Mouse (Mus musculus): Measurements from ENCODE around the gene Atp6v0c. TPM values are rescaled to one million over a fixed set of nuclear protein-coding genes. Genes with fewer than 3 reads are reported as not detected.

Gene Atp6v0c
- polyA plus RNA-seq, 1 experiment from 2014 or later = 620 TPM

- Histone ChIP-seq H3K4me2 (replicated peaks; ENCODE audit: low read depth, low read length) (no peak overlapping the region), H3K4me1 (ENCODE audit: insufficient read depth, low read depth, low read length) (0 out of 2 replicates have a peak, but pooled peaks cover 3% of the 10 kb centered on the region), H3K36me3 (ENCODE audit: insufficient read depth, low read length) (no peaks in the 10 kb centered on the region), H3K9me3 (ENCODE audit: low read length) (no peaks in the 10 kb centered on the region), H3K4me3 (ENCODE audit: low read depth, low read length) (no peak overlapping the region), H3K27me3 (replicated peaks; ENCODE audit: insufficient read depth, low read length) (no peaks in the 10 kb centered on the region), H3K27ac (ENCODE audit: low read length) (no peak overlapping the region), H3K9ac (replicated peaks; ENCODE audit: low read depth) (no peak overlapping the region)
- TF ChIP-seq CTCF (IDR thresholded peaks at IDR 0.05) = no peak
- no peak for TF ChIP-seq EP300 (IDR thresholded peaks at IDR 0.05)
- WGBS = 81% methylated on average over 3 of the region's 3 CpGs
- ATAC-seq (no peak), DNase-seq (ENCODE audit: low spot score) (no peak)
Observed at GRCm38 (mm10) chr17:24126801-24127200, 42.7 kb downstream of the Atp6v0c start.

GRCm38 (mm10) chr17:24119446-24119845 lies 50.1 kb downstream of the Atp6v0c start:
- Histone ChIP-seq H3K4me1 (ENCODE audit: insufficient read depth, low read depth, low read length) (peaks cover 4% of the 10 kb centered on the region; the same call in 1 of the 2 replicates), H3K36me3 (ENCODE audit: insufficient read depth, low read length) (no peaks in the 10 kb centered on the region), H3K9me3 (ENCODE audit: low read length) (no peaks in the 10 kb centered on the region), H3K4me2 (replicated peaks; ENCODE audit: low read depth, low read length) (no peak overlapping the region), H3K27me3 (replicated peaks; ENCODE audit: insufficient read depth, low read length) (no peaks in the 10 kb centered on the region), H3K9ac (replicated peaks; ENCODE audit: low read depth) (no peak overlapping the region), H3K4me3 (ENCODE audit: low read depth, low read length) (no peak overlapping the region), H3K27ac (ENCODE audit: low read length) (no peak overlapping the region)
- WGBS = 63% methylated on average over 3 of the region's 3 CpGs
- DNase-seq (ENCODE audit: low spot score) (no peak), ATAC-seq (no peak)
- TF ChIP-seq EP300 (IDR thresholded peaks at IDR 0.05) (no peak), CTCF (IDR thresholded peaks at IDR 0.05) (no peak)

Other genes starting within 250 kb of the Atp6v0c start
- not detected in 2 replicates for gene Sbp, start 228.0 kb downstream of the Atp6v0c start, polyA plus RNA-seq (2015; fragmentation: Nextera tagmentation; extraction: Ambion mirVana)
- gene Sbpl, start 214.4 kb downstream of the Atp6v0c start, polyA plus RNA-seq (2015; fragmentation: Nextera tagmentation; extraction: Ambion mirVana) = not detected in 2 replicates
- gene Prss30, start 189.1 kb downstream of the Atp6v0c start, polyA plus RNA-seq (2015; fragmentation: Nextera tagmentation; extraction: Ambion mirVana) = 0.18 and 0.47 TPM in 2 replicates
- gene Prss22, start 171.6 kb downstream of the Atp6v0c start, polyA plus RNA-seq (2015; fragmentation: Nextera tagmentation; extraction: Ambion mirVana) = 0.57 and 0.77 TPM in 2 replicates
- 0.18 TPM in 2 replicates for gene Prss27, start 131.6 kb downstream of the Atp6v0c start, polyA plus RNA-seq (2015; fragmentation: Nextera tagmentation; extraction: Ambion mirVana)
- gene Kctd5, start 96.2 kb downstream of the Atp6v0c start, polyA plus RNA-seq (2015; fragmentation: Nextera tagmentation; extraction: Ambion mirVana) = 34.3 and 36.9 TPM in 2 replicates
- gene Pdpk1, start 18.8 kb downstream of the Atp6v0c start, polyA plus RNA-seq (2015; fragmentation: Nextera tagmentation; extraction: Ambion mirVana) = 26.4 and 32.3 TPM in 2 replicates
- gene Amdhd2, start 5.9 kb downstream of the Atp6v0c start, polyA plus RNA-seq (2015; fragmentation: Nextera tagmentation; extraction: Ambion mirVana) = 44.1 and 44.2 TPM in 2 replicates
- 1.8 and 1.9 TPM in 2 replicates for gene Tbc1d24, start 35.9 kb upstream of the Atp6v0c start, polyA plus RNA-seq (2015; fragmentation: Nextera tagmentation; extraction: Ambion mirVana)
- 2.3 and 2.5 TPM in 2 replicates for gene Ntn3, start 39.8 kb upstream of the Atp6v0c start, polyA plus RNA-seq (2015; fragmentation: Nextera tagmentation; extraction: Ambion mirVana)
- 5.3 and 6.3 TPM in 2 replicates for gene Tedc2, start 51.1 kb upstream of the Atp6v0c start, polyA plus RNA-seq (2015; fragmentation: Nextera tagmentation; extraction: Ambion mirVana)
- 2.8 and 4.5 TPM in 2 replicates for gene Ccnf, start 81.8 kb upstream of the Atp6v0c start, polyA plus RNA-seq (2015; fragmentation: Nextera tagmentation; extraction: Ambion mirVana)
- 1.5 and 1.7 TPM in 2 replicates for gene Abca17, start 181.4 kb upstream of the Atp6v0c start, polyA plus RNA-seq (2015; fragmentation: Nextera tagmentation; extraction: Ambion mirVana)
- gene Abca3, start 182.2 kb upstream of the Atp6v0c start, polyA plus RNA-seq (2015; fragmentation: Nextera tagmentation; extraction: Ambion mirVana) = 66.4 and 71.5 TPM in 2 replicates
- 99.6 and 109 TPM in 2 replicates for gene Rnps1, start 244.9 kb upstream of the Atp6v0c start, polyA plus RNA-seq (2015; fragmentation: Nextera tagmentation; extraction: Ambion mirVana)